Mouse (Mus musculus): ENCODE data around the gene Etv6. TPM values are rescaled to one million over a fixed set of nuclear protein-coding genes. Genes with fewer than 3 reads are reported as not detected.

Etv6 gene
- polyA plus RNA-seq (2012; rRNA removed): 11.0 and 12.0 TPM in 2 replicates

DNA sequence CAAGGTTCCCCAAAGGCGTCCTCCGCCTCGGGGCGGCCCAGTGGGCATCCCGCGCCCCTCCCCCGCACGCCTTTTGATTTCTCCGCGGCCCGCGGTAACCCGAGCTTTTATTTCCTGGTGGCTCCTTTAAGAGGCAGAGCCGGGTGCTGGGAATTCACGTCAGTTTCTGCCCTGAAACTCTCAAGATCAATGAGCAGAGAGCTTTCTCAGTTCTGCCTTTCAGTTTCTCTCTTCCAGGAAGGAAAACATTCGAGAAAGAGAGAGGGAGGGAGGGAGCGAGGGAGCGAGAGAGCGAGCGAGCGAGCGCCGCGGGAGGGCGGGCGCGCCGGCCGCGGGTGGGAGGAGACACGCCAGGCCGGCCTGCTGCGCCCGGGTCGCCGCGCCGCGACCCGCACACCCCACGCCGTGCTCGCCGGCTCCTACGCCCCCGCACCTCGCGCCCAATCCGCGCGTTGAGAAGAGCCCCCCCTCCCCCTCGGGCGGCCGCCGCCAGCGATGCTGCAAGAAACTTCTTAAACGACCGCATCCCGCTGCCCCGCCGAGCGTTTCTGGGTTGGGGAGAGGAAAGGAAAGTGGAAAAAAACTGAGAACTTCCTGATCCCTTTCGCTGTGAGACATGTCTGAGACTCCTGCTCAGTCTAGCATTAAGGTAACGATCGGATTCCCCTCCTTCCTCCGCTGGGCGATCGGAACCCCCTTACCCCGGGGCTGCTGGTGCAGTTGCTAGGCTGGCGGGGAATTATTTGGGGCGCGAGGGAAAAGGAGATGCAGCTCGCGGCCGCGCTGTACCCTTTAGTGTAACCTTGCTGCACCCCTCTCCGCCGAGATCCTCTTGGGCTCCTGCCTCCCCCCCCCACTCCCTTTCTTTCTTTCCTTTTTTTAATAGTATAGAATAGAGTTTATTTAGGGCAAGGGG lies at the start of gene Etv6:
TSS of gene Etv6 (plus strand) at position 211 of the 916 bp plus-strand sequence.

Other genes starting within 250 kb of the Etv6 start
- not detected in 2 replicates for gene Kap, start 181.9 kb upstream of the Etv6 start, polyA plus RNA-seq (2012; rRNA removed)